Mouse (Mus musculus) spleen, adult 2 months (tissue): ENCODE measurements around the gene Zfp213. TPM values are rescaled to one million over a fixed set of nuclear protein-coding genes. Genes with fewer than 3 reads are reported as not detected.

Source experiments
- DNase-seq, 2 experiments: peaks; one replicate each; pipeline versions ENCODE4 v3.0.0 to v3.0.0-alpha.2; 2012 to 2021; ENCODE audit warnings: low spot score in 2 of 2, low read depth in 1 of 2
- H3K27ac ChIP-seq: fragments of 200-500 bp; 2 replicates; pipeline ENCODE4 v1.5.1; 2012; ENCODE audit warnings: low read length, inconsistent platforms; ENCODE audit not compliant: insufficient read depth
- H3K27me3 ChIP-seq: fragments of 200-500 bp; 2 replicates; pipeline ENCODE4 v1.6.1; 2012; ENCODE audit warnings: mild to moderate bottlenecking, moderate library complexity, low read length, inconsistent platforms; ENCODE audit not compliant: control insufficient read depth, insufficient read depth
- H3K36me3 ChIP-seq: fragments of 200-500 bp; 2 replicates; pipeline ENCODE4 v1.6.1; 2012; ENCODE audit warnings: mild to moderate bottlenecking, low read length, inconsistent platforms; ENCODE audit not compliant: control insufficient read depth, insufficient read depth
- H3K4me1 ChIP-seq: fragments of 200-500 bp; 2 replicates; pipeline ENCODE4 v1.6.1; 2011; ENCODE audit warnings: inconsistent platforms; ENCODE audit not compliant: control insufficient read depth, insufficient read depth, insufficient read length
- H3K4me3 ChIP-seq: fragments of 200-500 bp; 2 replicates; pipeline ENCODE4 v1.5.1; 2011; ENCODE audit warnings: mild to moderate bottlenecking, inconsistent platforms; ENCODE audit not compliant: insufficient read depth, insufficient read length; ENCODE audit errors: extremely low read depth
- CTCF ChIP-seq: fragments of 200-500 bp; IDR thresholded peaks from 2 replicates; pipeline ENCODE4 v1.5.1; 2011; ENCODE audit warnings: mild to moderate bottlenecking, inconsistent platforms; ENCODE audit not compliant: insufficient read depth, insufficient read length, insufficient replicate concordance; ENCODE audit errors: extremely low read depth
- POLR2A ChIP-seq: fragments of 200-500 bp; IDR thresholded peaks from 2 replicates; pipeline ENCODE4 v1.6.1; 2011; ENCODE audit warnings: low read depth, low read length, inconsistent platforms
- WGBS: fragments of 180-500 bp; shearing (Covaris S2); methylation state at CpG from one replicate; pipeline ENCODE4 v1.1.7; 2018; 5-methylcytosine and 5-hydroxymethylcytosine counted together
- polyA plus RNA-seq: library from polyadenylated mRNA; depleted of rRNA; stranded (reverse); fragments of >200 nt; gene quantifications from 2 replicates; pipeline ENCODE4 v1.2.3, GENCODE M21; 2012; rRNA removed

Gene Zfp213
- 11.8 and 17.2 TPM in 2 replicates for polyA plus RNA-seq

DNA sequence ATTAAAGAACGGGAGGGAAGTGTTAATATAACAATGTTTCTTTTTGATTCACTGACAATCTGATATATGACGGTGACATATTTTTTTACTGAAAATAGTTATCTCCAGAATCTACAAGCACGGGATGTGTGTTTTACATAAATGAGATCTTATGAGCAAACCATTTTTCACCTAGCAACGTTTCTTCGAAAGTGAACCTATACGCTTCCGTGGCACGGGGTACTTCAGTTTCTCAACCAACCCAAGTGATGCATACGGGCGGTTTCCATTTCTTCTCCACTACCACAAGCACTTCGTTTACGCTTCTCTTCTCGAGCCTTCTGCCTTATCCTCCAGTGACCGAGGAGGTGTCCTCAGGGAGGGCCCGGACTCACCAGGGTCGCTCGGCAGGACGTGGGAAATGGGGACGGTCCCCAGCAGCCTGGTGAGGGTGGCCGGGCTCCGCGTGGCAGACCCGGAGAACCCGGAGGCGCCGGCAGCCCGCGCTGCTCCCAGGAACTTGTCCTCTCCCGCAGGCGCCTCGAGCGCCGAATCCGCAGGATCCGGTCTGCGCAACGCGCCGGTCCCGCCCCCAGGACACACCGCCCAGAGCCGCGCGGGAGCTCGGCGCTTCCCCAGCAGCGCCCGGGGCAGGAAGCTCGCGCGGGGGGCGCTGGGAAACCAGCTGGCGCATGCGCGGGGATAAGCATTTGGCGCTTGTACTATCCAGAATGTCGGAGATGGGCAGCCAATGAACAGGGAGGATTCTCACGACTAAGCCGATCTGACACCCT, at the start of gene Zfp213:
TSS of gene Zfp213 (minus strand) at position 644 of the 773 bp plus-strand sequence.
- peak within 1 kb of the TSS; percentile 73 for H3K4me3 ChIP-seq
- peak within 1 kb of the TSS; percentile 93 for H3K27ac ChIP-seq
- TF ChIP-seq POLR2A (peak; percentile 74), CTCF (no peak)
- peaks cover 6% of the 10 kb centered on the region; the same call in 1 of the 2 replicates for H3K4me1 ChIP-seq
- H3K27me3 ChIP-seq = no peaks in the 10 kb centered on the region
- H3K36me3 ChIP-seq = peaks cover 12% of the 10 kb centered on the region
- under 1% methylated on average over 59 of the region's 59 CpGs for WGBS
- DNase-seq = peak; percentile 83 to 93

DNA sequence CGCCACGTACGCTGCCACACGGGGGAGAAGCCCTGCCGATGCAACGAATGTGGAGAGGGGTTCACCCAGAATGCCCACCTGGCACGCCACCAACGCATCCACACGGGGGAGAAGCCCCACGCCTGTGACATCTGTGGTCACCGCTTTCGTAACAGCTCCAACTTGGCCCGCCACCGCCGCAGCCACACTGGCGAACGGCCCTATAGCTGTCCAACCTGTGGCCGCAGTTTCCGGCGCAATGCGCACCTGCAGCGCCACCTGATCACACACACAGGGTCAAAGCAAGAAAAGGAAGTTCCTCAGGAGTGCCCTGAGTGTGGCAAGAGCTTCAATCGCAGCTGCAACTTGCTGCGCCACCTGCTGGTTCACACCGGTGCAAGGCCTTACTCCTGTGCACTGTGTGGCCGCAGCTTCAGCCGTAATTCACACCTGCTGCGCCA, 46.3 kb upstream of the Zfp213 start:
- H3K36me3 ChIP-seq = no peaks in the 10 kb centered on the region
- peak overlapping the region; percentile 40; the same call in 1 of the 2 replicates for H3K4me3 ChIP-seq
- H3K27ac ChIP-seq = no peak overlapping the region
- no peaks in the 10 kb centered on the region for H3K4me1 ChIP-seq
- 20% methylated on average over 28 of the region's 28 CpGs for WGBS
- H3K27me3 ChIP-seq = no peaks in the 10 kb centered on the region
- peak; percentile 76 to 87 for DNase-seq
- TF ChIP-seq CTCF (peak; percentile 98), POLR2A (no peak)

DNA sequence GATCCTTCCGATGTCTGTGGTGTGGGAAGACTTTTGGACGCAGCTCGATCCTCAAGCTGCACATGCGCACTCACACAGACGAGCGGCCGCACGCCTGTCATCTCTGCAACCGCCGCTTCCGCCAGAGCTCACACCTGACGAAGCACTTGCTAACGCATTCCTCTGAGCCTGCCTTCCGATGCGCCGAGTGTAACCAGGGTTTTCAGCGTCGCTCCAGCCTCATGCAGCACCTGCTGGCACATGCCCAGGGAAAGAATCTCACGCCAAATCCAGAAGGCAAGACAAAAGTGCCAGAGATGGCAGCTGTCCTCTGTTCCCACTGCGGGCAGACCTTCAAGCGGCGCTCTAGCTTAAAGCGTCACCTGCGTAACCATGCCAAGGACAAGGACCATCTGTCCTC, 45.6 kb upstream of the Zfp213 start:
- Histone ChIP-seq H3K4me1 (no peaks in the 10 kb centered on the region), H3K4me3 (no peak overlapping the region), H3K27ac (no peak overlapping the region), H3K36me3 (no peaks in the 10 kb centered on the region), H3K27me3 (no peaks in the 10 kb centered on the region)
- no peak for TF ChIP-seq CTCF
- TF ChIP-seq POLR2A = no peak
- no peak for DNase-seq
- 97% methylated on average over 24 of the region's 24 CpGs for WGBS

DNA sequence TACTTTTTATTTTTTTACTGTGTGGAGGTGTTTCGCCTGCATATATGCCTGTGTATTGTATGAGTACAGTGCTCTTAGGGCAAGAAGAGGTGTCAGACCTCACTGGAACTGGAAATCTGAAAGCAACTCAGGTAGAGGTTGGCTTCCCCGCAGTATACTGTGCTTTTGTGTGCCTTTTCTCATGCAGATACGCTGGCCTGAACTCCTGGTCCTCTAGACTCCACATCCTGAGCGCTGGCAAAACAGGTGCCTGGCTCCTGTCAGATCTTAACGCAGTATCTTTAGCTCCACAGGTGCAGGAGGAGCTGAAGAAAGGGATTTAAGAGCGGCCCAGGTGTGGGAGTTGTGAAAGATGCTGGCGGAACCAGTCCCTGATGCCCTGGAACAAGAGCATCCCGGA, 41.2 kb upstream of the Zfp213 start:
- no peaks in the 10 kb centered on the region for H3K27me3 ChIP-seq
- 92% methylated on average over 8 of the region's 8 CpGs for WGBS
- DNase-seq = no peak
- no peaks in the 10 kb centered on the region for H3K36me3 ChIP-seq
- no peak overlapping the region for H3K4me3 ChIP-seq
- no peaks in the 10 kb centered on the region; the same call in 1 of the 2 replicates for H3K4me1 ChIP-seq
- no peak overlapping the region for H3K27ac ChIP-seq
- TF ChIP-seq CTCF (no peak), POLR2A (no peak)

DNA sequence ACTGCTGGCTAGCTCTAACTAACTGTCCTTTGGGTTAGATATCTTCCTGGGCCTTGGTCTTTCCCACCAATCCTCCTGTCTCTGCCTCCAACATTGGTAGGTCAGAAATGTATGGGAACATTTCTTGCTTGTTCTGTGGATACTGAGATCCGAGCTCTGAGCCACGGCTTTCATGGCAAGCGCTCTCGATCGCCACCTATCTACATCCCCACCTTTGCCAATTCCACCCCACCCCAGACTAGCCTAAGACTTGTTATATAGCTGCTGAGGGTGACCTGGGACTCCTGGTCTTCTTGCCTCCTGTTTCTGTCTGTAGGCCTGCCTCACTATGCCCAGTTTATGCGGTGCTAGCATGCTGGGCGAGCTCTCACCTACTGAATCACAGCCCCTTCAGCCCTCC, 40.4 kb upstream of the Zfp213 start:
- Histone ChIP-seq H3K4me3 (no peak overlapping the region), H3K27me3 (no peaks in the 10 kb centered on the region), H3K36me3 (no peaks in the 10 kb centered on the region), H3K27ac (no peak overlapping the region), H3K4me1 (peaks cover 5% of the 10 kb centered on the region; the same call in 1 of the 2 replicates)
- no peak for TF ChIP-seq POLR2A
- TF ChIP-seq CTCF = no peak
- no peak for DNase-seq
- WGBS = 87% methylated on average over 7 of the region's 7 CpGs

DNA sequence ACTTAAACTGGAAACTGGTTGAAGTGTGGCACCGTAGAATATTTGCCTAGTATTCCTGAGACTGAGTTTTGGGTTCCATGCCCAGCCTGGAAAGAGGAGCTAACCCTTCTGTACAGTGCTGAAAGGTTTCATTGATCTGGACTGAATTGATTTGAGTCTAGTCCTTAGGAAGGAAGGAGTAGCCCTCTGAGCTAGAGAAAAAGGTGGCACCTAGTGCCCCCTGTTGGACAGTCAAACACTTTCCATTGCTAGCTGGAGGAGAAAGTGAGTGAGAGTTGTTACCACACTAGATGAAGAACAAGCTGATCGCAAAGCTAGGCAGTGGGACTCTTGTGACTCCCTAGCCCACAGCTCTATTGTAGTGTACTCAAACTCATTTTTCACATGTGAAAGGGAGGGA, 39.5 kb upstream of the Zfp213 start:
- Histone ChIP-seq H3K27ac (no peak overlapping the region), H3K4me1 (peaks cover 5% of the 10 kb centered on the region; the same call in 1 of the 2 replicates), H3K27me3 (no peaks in the 10 kb centered on the region), H3K36me3 (no peaks in the 10 kb centered on the region), H3K4me3 (no peak overlapping the region)
- 51% methylated on average over 2 of the region's 2 CpGs for WGBS
- peak in 1 of 2 experiments; percentile 31 for DNase-seq
- TF ChIP-seq POLR2A (no peak), CTCF (peak; percentile 25; the same call in 1 of the 2 replicates)

DNA sequence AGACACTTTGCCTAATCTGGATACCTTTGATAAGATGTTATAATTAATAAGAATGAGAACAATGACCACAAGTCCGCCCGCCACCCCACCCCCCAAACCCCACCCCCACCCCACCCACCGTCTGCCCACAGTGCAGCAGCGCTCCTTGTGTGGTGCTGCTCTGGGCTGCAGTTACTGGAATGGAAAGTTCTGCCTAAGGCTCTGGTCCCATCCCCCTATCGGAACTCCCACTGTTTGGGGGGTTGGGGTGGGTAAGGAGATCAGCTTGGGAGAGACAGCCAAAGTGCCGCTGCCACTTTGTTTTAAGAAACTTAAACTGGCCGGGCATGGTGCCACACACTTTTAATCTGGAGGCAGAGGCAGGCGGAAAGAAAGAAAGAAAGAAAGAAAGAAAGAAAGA, 39.0 kb upstream of the Zfp213 start:
- TF ChIP-seq POLR2A (no peak), CTCF (no peak)
- DNase-seq = no peak
- Histone ChIP-seq H3K27me3 (no peaks in the 10 kb centered on the region), H3K4me3 (no peak overlapping the region), H3K4me1 (peaks cover 5% of the 10 kb centered on the region; the same call in 1 of the 2 replicates), H3K36me3 (no peaks in the 10 kb centered on the region), H3K27ac (no peak overlapping the region)
- WGBS = 77% methylated on average over 8 of the region's 8 CpGs
